Mouse (Mus musculus): ENCODE data around the gene Cntln.

The Cntln gene

GRCm38 (mm10) chr4:85054616-85055015 lies 170.5 kb downstream of the Cntln start:
- no peak for DNase-seq (ENCODE audit: low spot score in 2 of 2)

- DNase-seq (ENCODE audit: low spot score in 2 of 2) = no peak
Measured at GRCm38 (mm10) chr4:85059598-85059997, 175.5 kb downstream of the Cntln start.

- DNase-seq (ENCODE audit: low spot score in 2 of 2) = no peak
Measured at GRCm38 (mm10) chr4:85061676-85062075, 177.6 kb downstream of the Cntln start.

GRCm38 (mm10) chr4:85096033-85096432 lies 211.9 kb downstream of the Cntln start:
- DNase-seq (ENCODE audit: low spot score in 2 of 2) = no peak

- DNase-seq (ENCODE audit: low spot score in 2 of 2) = no peak
Measured at GRCm38 (mm10) chr4:85096682-85097081, 212.6 kb downstream of the Cntln start.

- DNase-seq (ENCODE audit: low spot score in 2 of 2) = no peak
Measured at GRCm38 (mm10) chr4:85102168-85102567, 218.1 kb downstream of the Cntln start.

GRCm38 (mm10) chr4:85106416-85106815 lies 222.3 kb downstream of the Cntln start:
- DNase-seq (ENCODE audit: low spot score in 2 of 2) = no peak

- no peak for DNase-seq (ENCODE audit: low spot score in 2 of 2)
Measured at GRCm38 (mm10) chr4:85106961-85107360, 222.9 kb downstream of the Cntln start.

GRCm38 (mm10) chr4:85120271-85120670 lies 236.2 kb downstream of the Cntln start:
- no peak for DNase-seq (ENCODE audit: low spot score in 2 of 2)

- DNase-seq (ENCODE audit: low spot score in 2 of 2) = no peak
Measured at GRCm38 (mm10) chr4:85149726-85150125, 265.6 kb downstream of the Cntln start.

- no peak for DNase-seq (ENCODE audit: low spot score in 2 of 2)
Measured at GRCm38 (mm10) chr4:85151881-85152280, 267.8 kb downstream of the Cntln start.

- no peak for DNase-seq (ENCODE audit: low spot score in 2 of 2)
Measured at GRCm38 (mm10) chr4:85154361-85154760, 270.3 kb downstream of the Cntln start.

- no peak for DNase-seq (ENCODE audit: low spot score in 2 of 2)
Measured at GRCm38 (mm10) chr4:85161156-85161555, 277.0 kb downstream of the Cntln start.

GRCm38 (mm10) chr4:85162468-85163312 lies 278.6 kb downstream of the Cntln start:
- no peak for DNase-seq (ENCODE audit: low spot score in 2 of 2)

GRCm38 (mm10) chr4:85163313-85163615 lies 279.2 kb downstream of the Cntln start:
- DNase-seq (ENCODE audit: low spot score in 2 of 2) = no peak

GRCm38 (mm10) chr4:85168001-85168400 lies 283.9 kb downstream of the Cntln start:
- DNase-seq (ENCODE audit: low spot score in 2 of 2) = no peak

- DNase-seq (ENCODE audit: low spot score in 2 of 2) = no peak
Measured at GRCm38 (mm10) chr4:85175466-85175865, 291.4 kb downstream of the Cntln start.

GRCm38 (mm10) chr4:85178394-85179051 lies 294.4 kb downstream of the Cntln start:
- DNase-seq (ENCODE audit: low spot score in 2 of 2) = no peak
